Mouse (Mus musculus) brain, embryonic 14.5 days (tissue): ENCODE measurements at regions not wholly inside any gene's neighbourhood (a gene's known extent, or its start where the extent isn't known, plus 50 kb on each side); places are given as distances from the start of the nearest gene placed in this dataset.

Experiments used
- CTCF ChIP-seq: fragments of 200-500 bp; IDR thresholded peaks from 2 replicates; pipeline ENCODE4 v1.5.1; 2012; ENCODE audit warnings: inconsistent platforms, mild to moderate bottlenecking, moderate library complexity, borderline replicate concordance; ENCODE audit not compliant: insufficient read depth, insufficient read length; ENCODE audit errors: extremely low read depth
- POLR2A ChIP-seq: fragments of 200-500 bp; IDR thresholded peaks from 2 replicates; pipeline ENCODE4 v1.6.1; 2012; ENCODE audit warnings: mild to moderate bottlenecking, inconsistent platforms, borderline replicate concordance; ENCODE audit not compliant: poor library complexity, insufficient read depth, insufficient read length, severe bottlenecking; ENCODE audit errors: extremely low read depth

GRCm38 (mm10) chr9:93083114-93083513 is 541.1 kb downstream of the Plod2 start:
- TF ChIP-seq CTCF: peak; percentile 9; the same call in 1 of the 2 replicates
- TF ChIP-seq POLR2A: no peak
